Mouse (Mus musculus) hindbrain, embryonic 13.5 days (tissue): ENCODE measurements around the gene Stoml1. TPM values are rescaled to one million over a fixed set of nuclear protein-coding genes. Genes with fewer than 3 reads are reported as not detected.
"Not testable (repeated sequence)": the region's sequence is repeated elsewhere in the genome, so short reads cannot be mapped to it uniquely, and the experiment has no call there.

Experiments
- ATAC-seq: fragments of 200-750 bp; cut with Nextera tagmentation; 2 replicates; pipeline ENCODE4 v1.8.0; 2017; ENCODE audit warnings: moderate TSS enrichment; ENCODE audit not compliant: low FRiP score
- H3K27ac ChIP-seq: fragments of 300-500 bp; sonication (generic); 2 replicates; pipeline ENCODE4 v1.5.1; 2015; ENCODE audit warnings: inconsistent platforms, mild to moderate bottlenecking, moderate library complexity
- H3K27me3 ChIP-seq: fragments of 300-500 bp; sonication (generic); 2 replicates; pipeline ENCODE4 v1.6.1; 2015; ENCODE audit warnings: mild to moderate bottlenecking, inconsistent platforms
- H3K36me3 ChIP-seq: fragments of 300-500 bp; sonication (generic); 2 replicates; pipeline ENCODE4 v1.6.1; 2015; ENCODE audit warnings: mild to moderate bottlenecking, inconsistent platforms
- H3K4me1 ChIP-seq: fragments of 300-500 bp; sonication (generic); replicated peaks from 2 replicates; pipeline ENCODE4 v1.6.1; 2015; ENCODE audit warnings: inconsistent platforms
- H3K4me2 ChIP-seq: fragments of 300-500 bp; sonication (generic); 2 replicates; pipeline ENCODE4 v1.6.1; 2015; ENCODE audit warnings: inconsistent platforms, mild to moderate bottlenecking, moderate library complexity
- H3K4me3 ChIP-seq: fragments of 300-500 bp; sonication (generic); 2 replicates; pipeline ENCODE4 v1.5.1; 2015; ENCODE audit warnings: mild to moderate bottlenecking, inconsistent platforms
- H3K9ac ChIP-seq: fragments of 300-500 bp; sonication (generic); 2 replicates; pipeline ENCODE4 v1.6.1; 2015; ENCODE audit warnings: mild to moderate bottlenecking, inconsistent platforms
- H3K9me3 ChIP-seq: fragments of 300-500 bp; sonication (generic); 2 replicates; pipeline ENCODE4 v1.6.1; 2016; ENCODE audit warnings: inconsistent platforms
- WGBS: fragments of 180-500 bp; shearing (Covaris S2); methylation state at CpG from one replicate; pipeline ENCODE4 v1.1.7; 2015; 5-methylcytosine and 5-hydroxymethylcytosine counted together
- polyA plus RNA-seq: library from polyadenylated mRNA; unstranded; fragments of >200 nt; fragmentation: Nextera tagmentation; extraction: Ambion mirVana; gene quantifications from 2 replicates; pipeline ENCODE4 v1.2.1, GENCODE M21; 2015

The Stoml1 gene
- polyA plus RNA-seq, 1 experiment from 2014 or later: 105 TPM

DNA sequence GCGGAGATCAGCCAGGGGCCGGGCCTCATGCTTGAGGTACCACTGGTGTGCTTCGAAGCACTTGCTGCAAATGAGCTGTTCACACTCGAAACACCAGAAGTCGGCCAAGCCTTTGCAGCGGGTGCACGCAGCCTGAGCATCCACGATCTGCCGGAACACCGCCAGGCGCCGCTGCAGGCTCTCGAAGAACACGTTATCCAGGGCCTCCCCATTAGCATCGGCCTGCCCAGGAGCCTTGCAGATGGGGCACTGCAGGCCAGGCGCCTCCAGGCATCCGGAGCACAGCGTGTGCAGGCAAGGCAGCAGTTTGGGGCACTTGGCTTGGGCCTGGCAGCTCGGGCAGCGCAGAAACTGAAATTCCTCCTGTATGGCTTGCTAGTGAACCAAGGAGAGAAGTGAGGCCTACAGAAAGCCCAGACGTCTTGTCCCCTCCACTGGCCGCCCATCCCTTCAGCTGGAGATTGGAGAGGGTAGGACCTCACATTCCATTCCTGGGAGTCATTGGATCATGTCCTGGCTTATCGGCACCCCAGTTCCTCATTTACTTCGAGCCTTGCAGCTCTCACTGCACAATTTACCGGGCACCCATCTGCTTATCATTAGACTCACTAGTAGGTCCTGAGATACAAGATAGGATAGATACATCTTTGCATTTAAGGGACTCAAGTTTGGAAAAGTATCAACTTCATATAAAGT, 5.8 kb upstream of the Stoml1 start:
- peak overlapping the region; percentile 40; the same call in 1 of the 2 replicates for H3K27ac ChIP-seq
- peak; percentile 77; the same call in 1 of the 2 replicates for ATAC-seq
- no peaks in the 10 kb centered on the region for H3K9me3 ChIP-seq
- no peaks in the 10 kb centered on the region for H3K36me3 ChIP-seq
- H3K4me1 ChIP-seq: peaks cover 36% of the 10 kb centered on the region
- 16% methylated on average over 25 of the region's 25 CpGs for WGBS
- H3K4me3 ChIP-seq: peak overlapping the region; percentile 7; the same call in 1 of the 2 replicates
- peak overlapping the region; percentile 47 for H3K4me2 ChIP-seq
- H3K27me3 ChIP-seq: no peaks in the 10 kb centered on the region
- peak overlapping the region; percentile 68 for H3K9ac ChIP-seq

DNA sequence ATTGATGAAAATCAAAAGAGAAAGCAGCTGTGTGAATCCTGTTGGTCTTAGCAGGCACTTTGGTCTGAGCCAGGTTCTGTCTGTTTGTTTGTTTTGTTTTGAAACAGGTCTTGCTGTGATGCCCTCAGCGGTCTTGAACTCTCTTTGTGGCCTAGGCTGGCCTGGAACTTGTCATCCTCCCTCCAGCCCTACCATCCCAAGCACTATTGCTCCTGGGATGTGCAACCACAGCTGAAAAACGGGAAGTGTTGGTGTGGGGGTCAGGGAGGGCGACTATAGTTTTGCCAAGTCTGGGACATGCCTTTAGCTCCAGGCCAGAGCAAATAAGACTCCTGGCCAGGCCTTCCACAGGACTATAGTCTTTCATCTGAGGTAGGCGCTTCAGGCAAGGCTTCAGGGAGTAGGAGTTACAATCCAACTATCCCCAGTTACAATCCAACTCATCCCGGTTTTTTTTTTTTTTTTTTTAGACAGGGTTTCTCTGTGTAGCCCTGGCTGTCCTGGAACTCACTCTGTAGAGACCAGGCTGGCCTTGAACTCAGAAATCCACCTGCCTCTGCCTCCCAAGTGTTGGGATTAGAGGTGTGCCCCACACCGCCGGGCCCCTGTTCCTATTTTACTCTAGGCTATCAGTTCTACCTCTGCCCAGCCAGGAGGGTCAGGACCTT, 4.1 kb upstream of the Stoml1 start:
- Histone ChIP-seq H3K27me3 (no peaks in the 10 kb centered on the region), H3K4me1 (peaks cover 33% of the 10 kb centered on the region), H3K27ac (no peak overlapping the region), H3K9ac (peak overlapping the region; percentile 72), H3K4me2 (peak overlapping the region; percentile 57), H3K4me3 (peak overlapping the region; percentile 37), H3K9me3 (no peaks in the 10 kb centered on the region), H3K36me3 (no peaks in the 10 kb centered on the region)
- no peak for ATAC-seq
- 52% methylated on average over 7 of the region's 7 CpGs for WGBS

- 3% methylated on average over 16 of the region's 16 CpGs for WGBS
- no peak for ATAC-seq
- no peaks in the 10 kb centered on the region for H3K36me3 ChIP-seq
- H3K4me1 ChIP-seq: peaks cover 40% of the 10 kb centered on the region
- peak within 1 kb of the TSS; percentile 57 for H3K4me2 ChIP-seq
- H3K9me3 ChIP-seq: no peaks in the 10 kb centered on the region
- H3K9ac ChIP-seq: peak within 1 kb of the TSS; percentile 72
- H3K27ac ChIP-seq: peak within 1 kb of the TSS; percentile 70
- peak within 1 kb of the TSS; percentile 37 for H3K4me3 ChIP-seq
- H3K27me3 ChIP-seq: no peaks in the 10 kb centered on the region
These were observed 3.3 kb upstream of the Stoml1 start, which contains the start of gene Pml for GRCm38 (mm10) chr9:58249592-58250192. Pml (minus strand) TSS chr9:58249786.

DNA sequence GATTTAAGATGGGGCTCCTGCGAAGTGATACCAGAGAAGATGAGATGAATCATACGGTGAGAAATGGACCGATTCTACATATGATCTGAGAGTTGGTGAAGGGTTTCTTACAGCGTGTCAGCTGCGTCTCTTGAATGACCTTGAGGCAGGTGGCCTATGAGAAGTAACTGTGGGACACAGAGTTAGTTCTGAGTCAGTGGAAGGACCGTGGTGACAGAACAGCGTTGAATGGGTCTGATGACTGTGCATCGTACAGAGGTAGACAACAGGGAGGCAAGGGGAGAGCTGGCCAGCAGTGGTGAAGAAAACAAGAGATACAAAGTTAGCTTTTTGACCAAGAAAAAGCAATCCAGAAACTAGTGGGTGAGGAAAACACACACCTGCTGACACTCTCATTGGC, 2.6 kb upstream of the Stoml1 start:
- Histone ChIP-seq H3K9me3 (no peaks in the 10 kb centered on the region), H3K4me3 (no peak overlapping the region), H3K27ac (no peak overlapping the region), H3K4me1 (peaks cover 45% of the 10 kb centered on the region), H3K4me2 (peak overlapping the region; percentile 57; the same call in 1 of the 2 replicates), H3K27me3 (no peaks in the 10 kb centered on the region), H3K36me3 (no peaks in the 10 kb centered on the region), H3K9ac (peak overlapping the region; percentile 72; the same call in 1 of the 2 replicates)
- WGBS: 77% methylated on average over 8 of the region's 8 CpGs
- no peak for ATAC-seq

DNA sequence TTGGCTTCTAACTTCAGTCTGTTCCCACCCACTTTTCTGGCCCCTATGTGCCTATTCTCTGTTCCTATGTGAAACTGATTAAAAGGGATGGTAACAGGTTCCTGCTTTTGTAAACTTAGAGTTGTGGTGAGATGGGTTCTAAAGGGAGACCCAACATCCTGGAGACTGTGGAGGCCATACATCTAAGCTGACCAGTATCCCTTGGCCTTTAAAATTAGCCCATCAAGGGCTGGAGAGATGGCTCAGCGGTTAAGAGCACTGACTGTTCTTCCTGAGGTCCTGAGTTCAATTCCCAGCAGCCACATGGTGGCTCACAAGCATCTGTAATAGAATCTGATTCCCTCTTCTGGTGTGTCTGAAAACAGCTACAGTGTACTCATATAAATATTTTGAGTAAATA, 2.2 kb upstream of the Stoml1 start:
- H3K4me3 ChIP-seq, ATAC-seq, H3K9ac ChIP-seq, H3K9me3 ChIP-seq, H3K27me3 ChIP-seq, H3K4me2 ChIP-seq, H3K27ac ChIP-seq, H3K36me3 ChIP-seq: not testable (repeated sequence)
- 88% methylated on average over 1 of the region's 1 CpGs for WGBS
- H3K4me1 ChIP-seq: peaks cover 45% of the 10 kb centered on the region

- H3K36me3 ChIP-seq: peaks cover 33% of the 10 kb centered on the region
- peak overlapping the region; percentile 85 for H3K27ac ChIP-seq
- H3K27me3 ChIP-seq, ATAC-seq, H3K9me3 ChIP-seq: not testable (repeated sequence)
- peaks cover 33% of the 10 kb centered on the region for H3K4me1 ChIP-seq
- H3K9ac ChIP-seq: peak overlapping the region; percentile 89
- H3K4me3 ChIP-seq: peak overlapping the region; percentile 91
- 70% methylated on average over 5 of the region's 5 CpGs for WGBS
- H3K4me2 ChIP-seq: peak overlapping the region; percentile 84
These were observed 800 bp downstream of the Stoml1 start for GRCm38 (mm10) chr9:58253805-58254122.

DNA sequence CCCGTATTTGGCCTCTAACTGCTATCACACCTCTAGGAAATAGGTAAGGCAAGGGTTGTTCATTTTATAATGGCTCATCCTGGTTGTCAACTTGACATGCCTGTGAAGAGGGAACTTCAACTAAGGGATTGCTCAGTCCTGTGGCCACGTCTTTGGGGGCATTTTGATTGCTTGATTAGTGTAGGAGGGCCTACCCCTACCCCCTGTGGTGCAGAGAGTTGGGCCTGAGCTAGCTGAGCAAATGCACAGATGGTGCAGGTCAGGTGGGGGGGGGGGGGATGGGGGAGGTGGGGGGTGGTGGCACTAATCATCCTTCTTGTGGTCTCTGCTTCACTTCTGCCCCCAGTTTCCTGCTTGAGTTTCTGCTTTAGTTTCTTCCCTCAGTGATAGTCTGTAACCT, 2.1 kb downstream of the Stoml1 start:
- no peak for ATAC-seq
- WGBS: 66% methylated on average over 2 of the region's 2 CpGs
- Histone ChIP-seq H3K4me3 (no peak overlapping the region), H3K27me3 (no peaks in the 10 kb centered on the region), H3K4me1 (peaks cover 22% of the 10 kb centered on the region), H3K36me3 (peaks cover 45% of the 10 kb centered on the region), H3K9me3 (no peaks in the 10 kb centered on the region), H3K27ac (no peak overlapping the region), H3K9ac (0 out of 2 replicates have a peak overlapping the region, but pooled peaks have one; percentile 35), H3K4me2 (no peak overlapping the region)

- Histone ChIP-seq H3K4me1 (peaks cover 17% of the 10 kb centered on the region), H3K9ac (0 out of 2 replicates have a peak overlapping the region, but pooled peaks have one; percentile 35), H3K27ac (no peak overlapping the region), H3K9me3 (no peaks in the 10 kb centered on the region), H3K4me3 (no peak overlapping the region), H3K27me3 (no peaks in the 10 kb centered on the region), H3K36me3 (peaks cover 52% of the 10 kb centered on the region), H3K4me2 (no peak overlapping the region)
- 95% methylated on average over 10 of the region's 10 CpGs for WGBS
- no peak for ATAC-seq
These were observed 3.0 kb downstream of the Stoml1 start for GRCm38 (mm10) chr9:58255704-58256685.

GRCm38 (mm10) chr9:58262507-58262906, 9.5 kb downstream of the Stoml1 start:
- Histone ChIP-seq H3K4me2 (no peak overlapping the region), H3K27me3 (no peaks in the 10 kb centered on the region), H3K4me1 (peaks cover 8% of the 10 kb centered on the region; the same call in 1 of the 2 replicates), H3K27ac (no peak overlapping the region), H3K9ac (no peak overlapping the region), H3K36me3 (peaks cover 58% of the 10 kb centered on the region), H3K4me3 (no peak overlapping the region), H3K9me3 (no peaks in the 10 kb centered on the region)
- 93% methylated on average over 5 of the region's 5 CpGs for WGBS
- ATAC-seq: no peak

GRCm38 (mm10) chr9:58265368-58265767, 12.4 kb downstream of the Stoml1 start:
- H3K9me3 ChIP-seq: no peaks in the 10 kb centered on the region
- H3K27me3 ChIP-seq: no peaks in the 10 kb centered on the region
- H3K4me3 ChIP-seq: no peak overlapping the region
- H3K36me3 ChIP-seq: peaks cover 31% of the 10 kb centered on the region
- no peak overlapping the region for H3K9ac ChIP-seq
- 83% methylated on average over 3 of the region's 3 CpGs for WGBS
- H3K4me1 ChIP-seq: peaks cover 8% of the 10 kb centered on the region; the same call in 1 of the 2 replicates
- ATAC-seq: no peak
- H3K27ac ChIP-seq: no peak overlapping the region
- H3K4me2 ChIP-seq: no peak overlapping the region

DNA sequence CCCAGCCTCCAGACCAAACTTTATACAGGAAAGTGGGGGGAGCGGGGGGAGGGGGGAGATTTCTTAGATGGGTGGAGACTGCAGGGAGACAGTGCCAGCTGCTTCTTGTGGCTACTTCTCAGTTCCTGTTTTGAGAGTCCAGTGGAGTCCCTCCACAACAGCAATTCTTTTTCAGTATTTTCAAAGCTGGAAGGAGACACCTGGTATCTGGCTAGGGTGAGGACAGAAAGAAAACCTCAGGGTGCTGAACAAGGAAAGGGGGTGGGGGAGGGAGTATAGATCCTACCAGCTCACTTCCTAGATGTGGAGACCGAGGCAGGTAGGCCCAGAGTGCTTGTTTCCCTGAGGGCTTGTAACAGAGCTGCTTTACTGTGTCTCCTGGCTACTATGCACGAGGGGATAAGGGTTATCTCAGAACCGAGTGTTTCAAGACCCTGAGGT, 13.6 kb downstream of the Stoml1 start:
- no peaks in the 10 kb centered on the region for H3K9me3 ChIP-seq
- H3K4me2 ChIP-seq: no peak overlapping the region

More for the DNA sequence above, 13.6 kb downstream of the Stoml1 start:
- no peak overlapping the region for H3K9ac ChIP-seq
- H3K27me3 ChIP-seq: no peaks in the 10 kb centered on the region
- H3K4me3 ChIP-seq: no peak overlapping the region
- peaks cover 8% of the 10 kb centered on the region; the same call in 1 of the 2 replicates for H3K4me1 ChIP-seq
- H3K36me3 ChIP-seq: peaks cover 22% of the 10 kb centered on the region
- ATAC-seq: no peak
- WGBS: 41% methylated on average over 4 of the region's 4 CpGs
- H3K27ac ChIP-seq: no peak overlapping the region
